In the genomic region with DNA sequence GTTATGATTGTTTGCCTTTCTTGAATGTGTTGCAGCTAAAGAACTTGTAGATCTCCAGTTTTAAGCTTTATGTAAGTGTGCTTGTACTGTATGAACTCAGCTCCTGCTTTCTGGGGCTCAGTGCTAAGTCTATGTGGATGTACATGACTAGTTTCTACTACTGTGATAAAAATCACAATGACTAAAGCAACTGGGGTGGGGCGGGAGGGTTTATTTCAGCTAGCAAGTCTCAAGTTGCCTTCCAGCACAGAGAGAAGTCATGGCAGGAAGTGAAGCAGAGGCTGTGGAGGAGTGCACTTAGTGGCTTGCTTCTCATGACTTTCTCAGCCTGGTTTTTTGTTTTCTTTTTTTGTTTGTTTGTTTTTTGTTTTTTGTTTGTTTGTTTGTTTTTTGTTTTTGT, we compare ENCODE assay signal across 23 mouse cellular contexts. TPM values are rescaled to one million over a fixed set of nuclear protein-coding genes. Genes with fewer than 3 reads are reported as not detected.
DNase-seq lines count a peak whose midpoint lies in the region; ATAC-seq and TF ChIP-seq lines count a peak whose summit lies in the region.
"Had no signal": no experiment of that assay in that cellular context is flagged by ENCODE, and none has a peak within 500 bp of the region (broad histone marks: within the 10 kb centered on the region; RNA-seq: fewer than 3 reads in every experiment).

No protein-coding gene starts in this region.

- H3K4me3 ChIP-seq in kidney, embryonic 15.5 days (replicated peaks), result no peak overlapping the region
- H3K4me3 ChIP-seq in stomach, postnatal 0 days (ENCODE audit: low read depth, low read length), result no peak overlapping the region
- no peak overlapping the region for H3K4me3 ChIP-seq in heart, adult 2 months
- H3K4me3 ChIP-seq: embryonic facial prominence, embryonic 13.5 days; forebrain, embryonic 13.5 days; heart, embryonic 15.5 days; hindbrain, embryonic 13.5 days had no signal

- H3K4me2 ChIP-seq in kidney, embryonic 15.5 days, result no peak overlapping the region
- H3K4me2 ChIP-seq in stomach, postnatal 0 days (replicated peaks; ENCODE audit: low read depth), result no peak overlapping the region
- H3K4me2 ChIP-seq: embryonic facial prominence, embryonic 13.5 days; forebrain, embryonic 13.5 days; heart, embryonic 11.5 days; heart, embryonic 15.5 days; hindbrain, embryonic 13.5 days had no signal

- ATAC-seq in kidney, embryonic 15.5 days (replicated peaks; ENCODE audit: low FRiP score), result no peak
- peak; percentile 56 for ATAC-seq in Patski
- ATAC-seq in stomach, postnatal 0 days (ENCODE audit: low FRiP score, low TSS enrichment), result peak; percentile 67
- ATAC-seq: CD4-positive, CD25-positive, alpha-beta regulatory T cell, adult 4 months; forebrain, embryonic 13.5 days; forebrain, postnatal 0 days; hindbrain, postnatal 0 days had no signal

- TF ChIP-seq CTCF in Patski (IDR thresholded peaks at IDR 0.05), result no peak
- no peak for TF ChIP-seq CTCF in stomach, postnatal 0 days (IDR thresholded peaks at IDR 0.05; ENCODE audit: low read depth)
- no peak for TF ChIP-seq CTCF in heart, adult 2 months (IDR thresholded peaks at IDR 0.05)

- intact Hi-C loops in heart, adult 2 months (cut with DNase I), result no loop called here

- H3K79me2 ChIP-seq in heart, adult 2 months (replicated peaks; ENCODE audit: control insufficient read depth, insufficient read depth, low read length), result peaks cover 2% of the 10 kb centered on the region

- CTCF ChIA-PET in Patski (lab: Charles Lee), result interaction anchor here (1.7 kb wide), 1 partner anchor 15 kb away, joined by 5 read pairs; no protein-coding TSS in a partner anchor

- TF ChIP-seq EP300 in stomach, postnatal 0 days (optimal IDR thresholded peaks at IDR 0.05), result no peak
- TF ChIP-seq EP300 in heart, adult 2 months (IDR thresholded peaks at IDR 0.05; ENCODE audit: insufficient read depth, low read depth, low read length), result no peak

- 0 out of 2 replicates have a peak overlapping the region, but pooled peaks have one; percentile 41 for H3K27ac ChIP-seq in kidney, embryonic 15.5 days
- H3K27ac ChIP-seq in stomach, postnatal 0 days (replicated peaks), result no peak overlapping the region
- no peak overlapping the region for H3K27ac ChIP-seq in heart, adult 2 months
- H3K27ac ChIP-seq: embryonic facial prominence, embryonic 13.5 days; forebrain, embryonic 13.5 days; heart, embryonic 15.5 days; hindbrain, embryonic 13.5 days; hindbrain, postnatal 0 days had no signal

- peaks cover 35% of the 10 kb centered on the region for H3K36me3 ChIP-seq in kidney, embryonic 15.5 days
- H3K36me3 ChIP-seq in stomach, postnatal 0 days (ENCODE audit: control insufficient read depth, insufficient read depth, low read length), result peaks cover 3% of the 10 kb centered on the region
- peaks cover 9% of the 10 kb centered on the region for H3K36me3 ChIP-seq in heart, adult 2 months (ENCODE audit: control insufficient read depth, insufficient read depth, low read length)

- in situ Hi-C loops in Patski (cut with MboI; ENCODE audit: low pct_unique_long_range_greater_than_20kb), result no loop called here

- H3K4me1 ChIP-seq in kidney, embryonic 15.5 days, result no peaks in the 10 kb centered on the region
- H3K4me1 ChIP-seq in stomach, postnatal 0 days (replicated peaks; ENCODE audit: control insufficient read depth, insufficient read depth), result no peaks in the 10 kb centered on the region
- peaks cover 2% of the 10 kb centered on the region for H3K4me1 ChIP-seq in heart, adult 2 months (ENCODE audit: control insufficient read depth, insufficient read depth, low read length)
- H3K4me1 ChIP-seq: embryonic facial prominence, embryonic 13.5 days; forebrain, embryonic 13.5 days; heart, embryonic 15.5 days; hindbrain, embryonic 13.5 days had no signal

- H3K9ac ChIP-seq in kidney, embryonic 15.5 days, result no peak overlapping the region
- no peak overlapping the region for H3K9ac ChIP-seq in stomach, postnatal 0 days (ENCODE audit: low read length)
- H3K9ac ChIP-seq in heart, adult 2 months (ENCODE audit: low read depth, low read length), result no peak overlapping the region
- H3K9ac ChIP-seq: embryonic facial prominence, embryonic 13.5 days; forebrain, embryonic 13.5 days; forebrain, postnatal 0 days; heart, embryonic 15.5 days; hindbrain, embryonic 13.5 days had no signal

- no peak for TF ChIP-seq POLR2A in heart, adult 2 months (IDR thresholded peaks at IDR 0.05; ENCODE audit: insufficient read depth, low read depth, low read length)

- no peak for DNase-seq in kidney, adult 8-10 months
- peak; percentile 74 for DNase-seq in 416B (ENCODE audit: low read depth)
- no peak for DNase-seq in Patski (ENCODE audit: low read depth, low spot score)
- DNase-seq in stomach, postnatal 0 days (ENCODE audit: low spot score), result no peak
- no peak for DNase-seq in embryo, embryonic 10 days (ENCODE audit: low spot score)
- DNase-seq in heart, adult 2 months, result no peak
- DNase-seq: adrenal gland, postnatal 10 days; B cell, adult 2 months; cerebellum, adult 11 months; cerebellum, adult 9-10 months; cerebellum, postnatal 25 days; forebrain, postnatal 0 days; heart, adult 18-20 months; heart, postnatal 14 days had no signal

- no peaks in the 10 kb centered on the region for H3K9me3 ChIP-seq in kidney, embryonic 15.5 days (replicated peaks)
- H3K9me3 ChIP-seq in stomach, postnatal 0 days (ENCODE audit: control insufficient read depth, low read length), result no peaks in the 10 kb centered on the region
- H3K9me3 ChIP-seq: embryonic facial prominence, embryonic 13.5 days; forebrain, embryonic 13.5 days; G1E; heart, embryonic 15.5 days; hindbrain, embryonic 13.5 days had no signal

- H3K27me3 ChIP-seq in kidney, embryonic 15.5 days, result no peaks in the 10 kb centered on the region
- H3K27me3 ChIP-seq in Patski, result no peaks in the 10 kb centered on the region
- no peaks in the 10 kb centered on the region for H3K27me3 ChIP-seq in stomach, postnatal 0 days (ENCODE audit: control insufficient read depth, insufficient read depth, low read length)
- no peaks in the 10 kb centered on the region for H3K27me3 ChIP-seq in heart, adult 2 months (ENCODE audit: control insufficient read depth, insufficient read depth, low read length)
- H3K27me3 ChIP-seq: embryonic facial prominence, embryonic 13.5 days; forebrain, embryonic 13.5 days; heart, embryonic 15.5 days; hindbrain, embryonic 13.5 days had no signal

- WGBS in kidney, embryonic 15.5 days, result 63% methylated on average over 1 of the region's 1 CpGs
- 46% methylated on average over 1 of the region's 1 CpGs for WGBS in stomach, postnatal 0 days
- 54% methylated on average over 1 of the region's 1 CpGs for WGBS in heart, adult 2 months

- POLR2A ChIA-PET in Patski (lab: Charles Lee), result no interaction called here

RNA-seq across cellular contexts. Expression of a gene that starts 24.4 kb away (rescaled TPM):
- polyA plus RNA-seq in kidney, embryonic 15.5 days (2015; fragmentation: Nextera tagmentation; extraction: Ambion mirVana), result 27.2 and 46.3 TPM in 2 replicates
- 145 TPM for polyA plus RNA-seq in Patski (2021)
- polyA plus RNA-seq in stomach, postnatal 0 days (2015; fragmentation: Nextera tagmentation; extraction: Ambion mirVana), result 44.4 and 51.1 TPM in 2 replicates
- 100 to 1,000 TPM; 148 to 149 TPM for total RNA-seq in heart, adult 2 months (2021)
- 38.9 and 85.4 TPM in 2 replicates for polyA plus RNA-seq in heart, adult 2 months (2012; rRNA removed)
